Comparison of ENCODE assay signal across 22 mouse cellular contexts in the genomic region with DNA sequence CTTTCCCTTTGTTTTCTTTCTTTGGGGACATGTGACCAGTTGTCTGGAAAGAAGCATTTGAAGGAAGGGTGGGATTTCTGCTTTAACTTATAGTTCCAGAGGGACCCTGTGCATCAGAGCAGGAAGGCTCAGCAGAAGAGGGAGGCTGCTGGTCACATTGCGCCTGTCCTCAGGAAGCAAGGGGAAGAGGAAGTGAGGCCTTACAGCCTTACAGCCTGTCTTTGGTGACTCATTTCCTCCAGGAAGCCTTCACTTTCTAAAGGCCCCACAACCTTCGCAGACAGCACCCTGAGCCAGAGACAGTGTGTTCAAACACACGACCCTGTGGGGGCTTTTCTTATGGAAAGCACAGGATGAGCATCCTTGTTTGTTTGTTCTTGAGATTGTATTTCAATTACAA.
A peak's percentile ranks its signal among the peaks of the same experiment; 100 is the strongest.
DNase-seq lines count a peak whose midpoint lies in the region; ATAC-seq and TF ChIP-seq lines count a peak whose summit lies in the region.
"Had no signal": no experiment of that assay in that cellular context is flagged by ENCODE, and none has a peak within 500 bp of the region (broad histone marks: within the 10 kb centered on the region; RNA-seq: fewer than 3 reads in every experiment).

No protein-coding gene starts in this region.

- no peaks in the 10 kb centered on the region for H3K4me1 ChIP-seq in liver, adult 2 months (ENCODE audit: control insufficient read depth, insufficient read depth, low read length)

- no peak for TF ChIP-seq CTCF in liver, adult 2 months (IDR thresholded peaks at IDR 0.05; ENCODE audit: low read depth, low read length)

- no peaks in the 10 kb centered on the region; the same call in 1 of the 2 replicates for H3K79me2 ChIP-seq in liver, adult 2 months (ENCODE audit: control insufficient read depth, insufficient read depth, low read length)

- DNase-seq in liver, adult 2 months (ENCODE audit: extremely low read depth, low read depth, low spot score) = peak; percentile 6
- DNase-seq in liver (no peak), 416B (ENCODE audit: low read depth) (peak; percentile 77)
- no peak for DNase-seq in adrenal gland, postnatal 36 days
- DNase-seq in layer of hippocampus, postnatal 10 days (ENCODE audit: low spot score in 2 of 2) = no peak
- DNase-seq: adrenal gland, postnatal 10 days; B cell, adult 2 months; cerebellum, adult 2 months; cerebellum, postnatal 10 days; gastrocnemius, postnatal 10 days; heart, adult 2 months; heart, postnatal 14 days had no signal

- 74% methylated on average over 3 of the region's 3 CpGs for WGBS in liver, adult 2 months

- no peak overlapping the region for H3K4me3 ChIP-seq in liver, adult 2 months (ENCODE audit: insufficient read depth, low read depth, low read length)
- H3K4me3 ChIP-seq: embryonic facial prominence, embryonic 12.5 days; forebrain, embryonic 12.5 days; heart, adult 2 months; heart, embryonic 15.5 days; hindbrain, embryonic 13.5 days had no signal

- peak; percentile 97 for ATAC-seq in granulocyte monocyte progenitor cell, adult 5-6 weeks (replicated peaks; ENCODE audit: poor library complexity, severe bottlenecking)
- ATAC-seq in neutrophil, adult 5-6 weeks (ENCODE audit: extremely low read depth, insufficient number of reproducible peaks, low FRiP score, poor library complexity, severe bottlenecking) = peak; percentile 91
- ATAC-seq: CD4-positive, CD25-positive, alpha-beta regulatory T cell, adult 4 months; forebrain, embryonic 16.5 days; hindbrain, postnatal 0 days had no signal

- H3K9ac ChIP-seq in liver, adult 2 months (ENCODE audit: low read depth, low read length) = no peak overlapping the region
- H3K9ac ChIP-seq: embryonic facial prominence, embryonic 12.5 days; forebrain, embryonic 12.5 days; heart, embryonic 15.5 days; hindbrain, embryonic 13.5 days had no signal

- H3K27ac ChIP-seq in liver, adult 2 months (replicated peaks; ENCODE audit: insufficient read depth, low read depth, low read length) = no peak overlapping the region
- H3K27ac ChIP-seq: embryonic facial prominence, embryonic 12.5 days; forebrain, embryonic 12.5 days; heart, adult 2 months; heart, embryonic 15.5 days; hindbrain, embryonic 13.5 days; hindbrain, postnatal 0 days had no signal

- H3K27me3 ChIP-seq in liver, adult 2 months (ENCODE audit: control insufficient read depth, insufficient read depth, low read length) = no peaks in the 10 kb centered on the region
- H3K27me3 ChIP-seq: embryonic facial prominence, embryonic 12.5 days; heart, embryonic 15.5 days had no signal

- no peak for TF ChIP-seq POLR2A in liver, adult 2 months (IDR thresholded peaks at IDR 0.05; ENCODE audit: extremely low read depth, insufficient read depth, low read length)

- H3K36me3 ChIP-seq in liver, adult 2 months (ENCODE audit: control insufficient read depth, insufficient read depth, low read length) = no peaks in the 10 kb centered on the region
- H3K36me3 ChIP-seq: embryonic facial prominence, embryonic 12.5 days; G1E; heart, embryonic 15.5 days had no signal

Comparison
In these comparisons a context has a peak if more than half of its experiments do, and no peak if none do; other contexts are left out.
1. DNase-seq: peak in liver, adult 2 months (single experiment) and 416B (single experiment); none in liver (single experiment), adrenal gland, postnatal 36 days (0 of 2) and layer of hippocampus, postnatal 10 days (0 of 2).